7 mouse cellular contexts compared by ENCODE assay signal in the genomic region with DNA sequence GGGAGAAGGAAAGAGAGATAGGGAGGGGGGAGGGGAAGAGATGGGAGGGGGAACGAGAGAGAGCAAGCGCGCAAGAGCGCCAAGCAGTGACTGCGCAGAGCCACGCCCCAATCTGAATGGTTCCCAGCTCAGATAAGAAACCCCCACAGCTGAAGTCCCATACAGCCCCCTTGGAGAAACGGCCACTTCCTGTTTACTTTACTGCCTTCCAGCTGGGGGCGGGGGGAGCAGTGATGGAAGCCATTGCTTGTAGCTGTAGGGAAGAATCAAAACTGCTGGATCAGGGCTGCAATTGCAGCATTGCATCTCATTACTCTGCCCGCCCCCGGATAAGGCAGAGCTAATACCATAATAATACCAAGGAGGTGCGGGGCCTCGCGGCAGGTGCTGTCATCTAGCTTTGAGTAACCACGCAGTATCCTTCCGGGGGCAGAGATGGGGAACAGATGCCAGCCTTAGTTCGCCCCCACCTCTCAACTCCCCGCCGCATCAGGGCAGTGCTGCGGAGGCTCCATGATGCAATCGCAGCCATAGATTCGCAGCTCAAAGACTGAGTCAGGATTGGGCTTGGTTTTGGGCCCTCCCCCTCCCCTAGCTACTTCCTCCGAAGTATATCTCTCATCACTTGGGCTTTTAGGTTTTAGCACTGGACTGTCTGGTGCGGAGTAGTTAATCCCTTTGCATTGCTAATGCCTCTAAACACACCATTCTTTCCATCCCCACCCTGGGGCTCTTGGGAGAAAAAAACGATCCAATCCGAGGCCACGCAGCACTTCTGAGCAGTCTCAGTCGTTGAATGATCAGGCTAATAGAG.
A peak's percentile ranks its signal among the peaks of the same experiment; 100 is the strongest.
DNase-seq lines count a peak whose midpoint lies in the region; ATAC-seq and TF ChIP-seq lines count a peak whose summit lies in the region.

No protein-coding gene starts in this region.

- peak overlapping the region; percentile 8; the same call in 1 of the 2 replicates for H3K27ac ChIP-seq in kidney, adult 2 months (ENCODE audit: insufficient read depth, low read depth, low read length)
- H3K27ac ChIP-seq in limb, embryonic 12.5 days = peak overlapping the region; percentile 95
- H3K27ac ChIP-seq in midbrain, embryonic 14.5 days (replicated peaks; ENCODE audit: low read depth, low read length) = peak overlapping the region; percentile 95

- H3K4me1 ChIP-seq in kidney, adult 2 months (ENCODE audit: control insufficient read depth, insufficient read depth, low read length) = no peaks in the 10 kb centered on the region
- peaks cover 16% of the 10 kb centered on the region; the same call in 1 of the 2 replicates for H3K4me1 ChIP-seq in limb, embryonic 12.5 days (replicated peaks)
- H3K4me1 ChIP-seq in midbrain, embryonic 14.5 days (ENCODE audit: control insufficient read depth, insufficient read depth, low read length) = peaks cover 8% of the 10 kb centered on the region

- ATAC-seq in limb, embryonic 12.5 days (ENCODE audit: insufficient number of reproducible peaks, insufficient read depth, low FRiP score, low TSS enrichment, low read depth) = peak; percentile 84
- ATAC-seq in midbrain, embryonic 14.5 days (ENCODE audit: low FRiP score, low TSS enrichment) = peak; percentile 90

- DNase-seq in adrenal gland, postnatal 10 days = peak; percentile 67
- DNase-seq in embryo, embryonic 9.5 days (ENCODE audit: extremely low spot score) = peak; percentile 72
- DNase-seq in heart, adult 18-20 months = peak; percentile 81 to 84
- peak; percentile 58 for DNase-seq in kidney, adult 2 months
- DNase-seq in midbrain, embryonic 14.5 days = peak; percentile 91
- DNase-seq in spleen, adult 12 weeks (ENCODE audit: low spot score) = peak; percentile 21

- H3K27me3 ChIP-seq in kidney, adult 2 months (replicated peaks; ENCODE audit: control insufficient read depth, insufficient read depth, low read length) = no peaks in the 10 kb centered on the region
- peaks cover 31% of the 10 kb centered on the region; the same call in 1 of the 2 replicates for H3K27me3 ChIP-seq in limb, embryonic 12.5 days
- no peaks in the 10 kb centered on the region for H3K27me3 ChIP-seq in midbrain, embryonic 14.5 days (ENCODE audit: control insufficient read depth, insufficient read depth, low read length)

- no peak for TF ChIP-seq POLR2A in kidney, adult 2 months (IDR thresholded peaks at IDR 0.05; ENCODE audit: low read depth, low read length)

- 1% methylated on average over 27 of the region's 27 CpGs for WGBS in kidney, adult 2 months
- 6% methylated on average over 26 of the region's 27 CpGs for WGBS in limb, embryonic 12.5 days
- WGBS in midbrain, embryonic 14.5 days = 6% methylated on average over 27 of the region's 27 CpGs

- no peak for TF ChIP-seq CTCF in kidney, adult 2 months (conservative IDR thresholded peaks at IDR 0.05; ENCODE audit: insufficient read depth, insufficient read length, low read depth, low read length)

- peak overlapping the region; percentile 54 for H3K4me2 ChIP-seq in limb, embryonic 12.5 days
- H3K4me2 ChIP-seq in midbrain, embryonic 14.5 days (ENCODE audit: low read length) = peak overlapping the region; percentile 63

- no peaks in the 10 kb centered on the region for H3K36me3 ChIP-seq in kidney, adult 2 months (ENCODE audit: control insufficient read depth, insufficient read depth, low read length)
- H3K36me3 ChIP-seq in limb, embryonic 12.5 days = no peaks in the 10 kb centered on the region
- no peaks in the 10 kb centered on the region for H3K36me3 ChIP-seq in midbrain, embryonic 14.5 days (ENCODE audit: control insufficient read depth, insufficient read depth, low read length)

- peak overlapping the region; percentile 44; the same call in 1 of the 2 replicates for H3K9ac ChIP-seq in limb, embryonic 12.5 days (replicated peaks)
- peak overlapping the region; percentile 50; the same call in 1 of the 2 replicates for H3K9ac ChIP-seq in midbrain, embryonic 14.5 days (replicated peaks; ENCODE audit: low read length)

- H3K4me3 ChIP-seq in kidney, adult 2 months (ENCODE audit: insufficient read depth, low read depth, low read length) = peak overlapping the region; percentile 59
- H3K4me3 ChIP-seq in limb, embryonic 12.5 days (replicated peaks) = peak overlapping the region; percentile 35
- H3K4me3 ChIP-seq in midbrain, embryonic 14.5 days (replicated peaks; ENCODE audit: low read depth, low read length) = peak overlapping the region; percentile 36

- H3K9me3 ChIP-seq in limb, embryonic 12.5 days = no peaks in the 10 kb centered on the region
- no peaks in the 10 kb centered on the region for H3K9me3 ChIP-seq in midbrain, embryonic 14.5 days (ENCODE audit: control insufficient read depth, low read length)

Comparison
In these comparisons a context has a peak if more than half of its experiments do, and no peak if none do; other contexts are left out.
1. Peak in every context shown above with its lines: DNase-seq, ATAC-seq, H3K4me3 ChIP-seq and H3K27ac ChIP-seq.
2. DNase-seq: peak in every context shown above with its lines; median percentile 91 in midbrain, embryonic 14.5 days; 82 in heart, adult 18-20 months; 72 in embryo, embryonic 9.5 days; 67 in adrenal gland, postnatal 10 days; 58 in kidney, adult 2 months; 21 in spleen, adult 12 weeks.
3. H3K27ac ChIP-seq: peak in every context shown above with its lines; median percentile 95 in limb, embryonic 12.5 days; 95 in midbrain, embryonic 14.5 days; 8 in kidney, adult 2 months.